Mouse (Mus musculus) heart, adult 2 months (tissue): Measurements from ENCODE around the gene Olfr1274-ps. TPM values are rescaled to one million over a fixed set of nuclear protein-coding genes. Genes with fewer than 3 reads are reported as not detected.
"Not testable (repeated sequence)": the region's sequence is repeated elsewhere in the genome, so short reads cannot be mapped to it uniquely, and the experiment has no call there.

Experiments
- DNase-seq, 2 experiments: peaks; one replicate each; pipeline ENCODE4 v3.0.0; 2021
- H3K27ac ChIP-seq: fragments of 200-600 bp; 2 replicates; pipeline ENCODE4 v1.8.1; 2022
- H3K27me3 ChIP-seq: fragments of 200-500 bp; 2 replicates; pipeline ENCODE4 v1.6.1; 2012; ENCODE audit warnings: mild to moderate bottlenecking, low read length, inconsistent platforms, mixed read lengths; ENCODE audit not compliant: control insufficient read depth, insufficient read depth
- H3K36me3 ChIP-seq: fragments of 200-500 bp; 2 replicates; pipeline ENCODE4 v1.6.1; 2012; ENCODE audit warnings: low read length, inconsistent platforms; ENCODE audit not compliant: control insufficient read depth, insufficient read depth
- H3K4me1 ChIP-seq: fragments of 200-500 bp; 2 replicates; pipeline ENCODE4 v1.6.1; 2011; ENCODE audit warnings: low read length; ENCODE audit not compliant: control insufficient read depth, insufficient read depth
- H3K4me3 ChIP-seq: fragments of 200-600 bp; 2 replicates; pipeline ENCODE4 v1.8.1; 2022
- H3K79me2 ChIP-seq: fragments of 200-500 bp; replicated peaks from 2 replicates; pipeline ENCODE4 v1.6.1; 2012; ENCODE audit warnings: mild to moderate bottlenecking, inconsistent platforms, low read length, moderate library complexity, mixed read lengths; ENCODE audit not compliant: control insufficient read depth, insufficient read depth
- H3K9ac ChIP-seq: fragments of 200-500 bp; 2 replicates; pipeline ENCODE4 v1.6.1; 2012; ENCODE audit warnings: low read depth, mild to moderate bottlenecking, control low read depth, inconsistent platforms, low read length, mixed read lengths
- WGBS: fragments of 180-500 bp; shearing (Covaris S2); methylation state at CpG from one replicate; pipeline ENCODE4 v1.1.7; 2018; 5-methylcytosine and 5-hydroxymethylcytosine counted together
- intact Hi-C: fragments of 180-260 bp; cut with DNase I; formaldehyde crosslinking; loops from one replicate; pipeline ENCODE4 v1.15.1; 2025
- long read RNA-seq: library from polyadenylated mRNA; stranded (forward); transcript quantifications from one replicate; pipeline ENCODE4 v2.0.0, GENCODE M21; 2021
- polyA plus RNA-seq: library from polyadenylated mRNA; depleted of rRNA; stranded (reverse); fragments of >200 nt; gene quantifications from 2 replicates; pipeline ENCODE4 v1.2.3, GENCODE M21; 2012; rRNA removed
- total RNA-seq, 2 experiments: library from RNA; stranded (reverse); gene quantifications; 2 replicates each; pipeline ENCODE4 v1.2.3; 2021

Gene Olfr1274-ps
- total RNA-seq (not detected), polyA plus RNA-seq (not detected in 2 replicates)
- long read RNA-seq = 0 reads

DNA sequence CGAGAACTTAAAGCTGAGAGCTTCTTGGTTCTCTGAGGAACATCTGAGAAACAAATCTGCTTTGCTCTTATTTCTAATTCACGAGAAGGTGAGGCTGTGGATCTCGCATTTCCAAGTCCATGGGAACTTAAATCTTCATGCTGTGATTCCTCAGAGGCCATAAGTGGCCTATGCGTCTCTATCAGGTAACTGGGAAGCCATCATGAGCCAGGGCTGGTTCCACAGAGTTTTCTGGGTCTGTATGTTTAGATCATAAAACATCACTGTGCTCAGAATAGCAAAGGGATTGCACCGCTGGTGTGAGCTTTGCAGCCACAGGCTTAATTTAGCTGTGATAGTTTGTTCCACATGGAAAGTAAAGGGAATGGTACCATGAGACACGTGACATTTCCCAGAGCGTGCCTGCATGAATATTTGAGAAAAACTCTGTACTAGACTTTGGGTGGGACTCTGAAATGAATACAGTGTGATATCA, at the start of gene Olfr1274-ps:
Olfr1274-ps (plus strand) TSS at position 51 of the 475 bp plus-strand sequence.
- H3K27ac ChIP-seq, H3K4me1 ChIP-seq, H3K4me3 ChIP-seq, DNase-seq, H3K9ac ChIP-seq, H3K27me3 ChIP-seq, H3K79me2 ChIP-seq, intact Hi-C loops, H3K36me3 ChIP-seq: not testable (repeated sequence)
- WGBS = 59% methylated on average over 5 of the region's 7 CpGs

DNA sequence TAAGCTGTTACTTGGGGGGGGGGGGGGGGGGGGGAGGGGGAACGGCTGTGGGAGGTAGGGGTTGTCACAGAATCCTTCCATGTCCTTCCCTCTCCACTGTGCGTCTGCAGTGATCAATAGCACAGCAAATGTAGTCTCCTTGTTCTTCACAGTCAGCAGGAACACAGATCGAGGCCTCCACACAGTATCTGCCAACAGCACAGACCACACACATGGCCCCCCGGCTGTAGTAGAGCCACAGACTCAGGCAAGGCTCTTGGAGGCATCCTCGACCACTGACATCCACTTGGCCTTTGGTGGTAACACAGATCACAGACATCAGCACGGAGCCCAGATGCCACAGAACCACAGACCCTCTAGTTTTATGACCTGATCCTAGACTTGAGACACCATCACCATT, 47.4 kb upstream of the Olfr1274-ps start:
- H3K27me3 ChIP-seq, H3K4me3 ChIP-seq, H3K36me3 ChIP-seq, H3K79me2 ChIP-seq, DNase-seq, H3K4me1 ChIP-seq, H3K27ac ChIP-seq, intact Hi-C loops, H3K9ac ChIP-seq: not testable (repeated sequence)
- no CpG with 5 or more reads among the region's 6 CpGs for WGBS

DNA sequence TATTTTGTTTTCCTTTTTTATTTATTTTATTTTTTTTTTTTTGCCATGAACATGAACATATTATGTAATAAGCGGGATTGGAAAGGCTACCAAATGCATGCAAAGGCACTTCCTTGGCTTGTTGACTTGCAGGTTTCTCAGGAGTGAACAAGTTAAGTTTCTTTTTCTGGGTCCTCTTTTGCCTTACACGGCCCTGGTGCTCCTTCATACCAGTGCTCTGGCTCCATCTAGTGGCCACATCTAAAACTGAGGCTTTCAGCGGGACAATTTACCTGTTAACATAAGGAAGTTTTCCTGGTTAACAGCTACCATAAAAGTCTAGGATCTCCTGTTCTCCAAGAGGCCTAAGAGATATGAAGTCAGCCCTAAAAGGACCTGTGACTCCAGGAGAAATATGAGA, 46.9 kb upstream of the Olfr1274-ps start:
- H3K4me3 ChIP-seq, intact Hi-C loops: not testable (repeated sequence)
- no CpG with 5 or more reads among the region's 3 CpGs for WGBS

DNA sequence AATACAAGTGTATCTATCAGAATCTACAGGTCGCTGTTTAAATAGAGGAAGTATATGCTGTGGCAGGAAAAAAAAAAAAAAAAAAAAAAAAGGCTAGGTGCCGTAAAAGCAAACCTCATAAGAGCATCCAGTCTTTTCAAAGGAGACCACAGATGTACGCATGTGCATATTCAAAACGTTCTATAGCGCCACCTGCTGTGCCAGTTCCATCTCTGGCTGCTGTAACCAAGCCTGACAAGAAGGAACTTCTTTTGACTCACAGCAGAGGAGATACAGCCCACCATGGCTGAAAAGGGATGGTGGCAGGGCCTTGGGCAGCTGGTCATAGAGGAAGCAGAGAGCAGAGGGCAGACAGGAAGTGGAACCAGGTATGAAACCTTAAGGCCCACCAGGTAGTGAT, 39.3 kb upstream of the Olfr1274-ps start:
- H3K4me1 ChIP-seq, H3K79me2 ChIP-seq, H3K27me3 ChIP-seq, intact Hi-C loops, H3K9ac ChIP-seq, H3K36me3 ChIP-seq, H3K4me3 ChIP-seq, H3K27ac ChIP-seq, DNase-seq: not testable (repeated sequence)
- no CpG with 5 or more reads among the region's 5 CpGs for WGBS

More for the DNA sequence above, 46.9 kb upstream of the Olfr1274-ps start:
- H3K4me1 ChIP-seq, H3K27me3 ChIP-seq, H3K36me3 ChIP-seq, DNase-seq, H3K9ac ChIP-seq, H3K79me2 ChIP-seq, H3K27ac ChIP-seq: not testable (repeated sequence)

DNA sequence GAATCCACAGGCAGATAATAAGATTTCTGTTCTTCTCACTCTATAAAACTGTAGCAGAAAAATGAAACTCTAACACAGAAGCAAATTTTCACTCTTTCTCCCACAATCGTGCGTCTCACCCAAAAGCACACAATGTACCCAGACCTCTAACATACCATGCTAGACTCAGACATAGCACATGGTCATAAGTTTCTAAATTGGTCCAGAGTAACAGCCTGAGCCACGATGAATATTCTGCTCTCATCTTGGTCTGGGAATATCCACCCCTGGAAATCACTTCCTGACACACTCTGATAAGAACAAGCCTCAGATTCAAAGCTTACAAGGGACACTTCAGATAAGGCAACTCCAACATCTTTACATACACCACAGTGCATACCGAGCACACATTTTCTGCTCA, 38.3 kb upstream of the Olfr1274-ps start:
- H3K79me2 ChIP-seq, H3K36me3 ChIP-seq, H3K4me1 ChIP-seq, intact Hi-C loops, H3K9ac ChIP-seq, DNase-seq, H3K27ac ChIP-seq, H3K4me3 ChIP-seq, H3K27me3 ChIP-seq: not testable (repeated sequence)
- WGBS = no CpG with 5 or more reads among the region's 4 CpGs

DNA sequence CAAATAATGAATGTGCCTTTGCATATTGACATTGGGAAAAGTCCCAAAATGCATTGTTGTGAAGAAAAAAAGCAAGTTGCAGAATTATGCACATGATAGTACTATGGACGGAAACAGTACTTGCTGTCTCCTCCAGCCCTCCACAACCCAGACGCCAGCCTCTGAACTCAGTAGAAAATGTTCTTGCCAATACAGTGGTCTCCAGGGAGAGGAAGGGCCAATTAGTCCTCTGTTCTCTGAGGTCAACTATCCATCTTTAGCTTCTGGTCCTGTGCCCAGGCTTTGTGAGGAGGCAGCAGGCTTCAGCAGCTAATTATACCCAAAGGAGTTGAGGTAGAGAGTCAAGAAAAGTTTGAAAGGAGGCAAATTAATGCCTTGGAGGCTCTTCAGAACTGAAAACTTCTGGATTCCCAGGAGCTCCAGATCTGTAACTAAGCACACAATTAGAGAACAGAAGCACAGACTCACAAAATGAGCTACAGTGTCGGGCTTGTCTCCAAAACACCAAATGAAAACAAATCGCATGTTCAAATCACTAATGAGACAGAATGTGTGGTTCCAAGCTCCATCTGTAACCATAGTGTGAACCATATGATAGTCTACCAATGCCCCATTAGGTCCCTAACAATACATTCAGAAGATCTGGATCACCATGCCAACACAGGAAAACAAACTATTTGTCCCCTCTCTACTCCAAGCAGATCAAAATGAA, 15.8 kb downstream of the Olfr1274-ps start:
- H3K36me3 ChIP-seq, H3K27ac ChIP-seq, H3K9ac ChIP-seq, H3K27me3 ChIP-seq, intact Hi-C loops, H3K79me2 ChIP-seq, H3K4me3 ChIP-seq, H3K4me1 ChIP-seq: not testable (repeated sequence)
- peak in 1 of 2 experiments; percentile 12 for DNase-seq
- 46% methylated on average over 4 of the region's 4 CpGs for WGBS

DNA sequence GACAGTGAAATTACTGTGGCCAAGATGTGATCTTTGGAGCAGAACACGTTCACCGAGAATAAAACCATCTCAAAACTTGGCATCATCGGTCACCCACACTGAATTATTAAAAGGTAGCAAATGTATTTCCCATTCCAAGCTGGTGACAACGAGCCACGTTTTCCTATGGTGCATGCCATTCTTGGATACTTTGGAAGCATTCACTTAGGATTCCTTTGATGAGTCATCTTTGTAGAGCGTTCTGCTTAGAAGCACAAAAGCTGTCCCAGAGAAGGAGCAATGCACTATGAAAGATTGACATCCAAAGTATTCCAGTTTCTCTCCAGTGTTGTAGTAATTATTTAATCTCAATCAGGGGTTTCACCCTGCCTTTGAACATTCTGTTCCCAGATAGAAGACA, 23.8 kb downstream of the Olfr1274-ps start:
- H3K4me3 ChIP-seq, intact Hi-C loops, H3K27me3 ChIP-seq, H3K9ac ChIP-seq, H3K4me1 ChIP-seq, H3K36me3 ChIP-seq, H3K27ac ChIP-seq, H3K79me2 ChIP-seq, DNase-seq: not testable (repeated sequence)
- WGBS = 71% methylated on average over 6 of the region's 6 CpGs

DNA sequence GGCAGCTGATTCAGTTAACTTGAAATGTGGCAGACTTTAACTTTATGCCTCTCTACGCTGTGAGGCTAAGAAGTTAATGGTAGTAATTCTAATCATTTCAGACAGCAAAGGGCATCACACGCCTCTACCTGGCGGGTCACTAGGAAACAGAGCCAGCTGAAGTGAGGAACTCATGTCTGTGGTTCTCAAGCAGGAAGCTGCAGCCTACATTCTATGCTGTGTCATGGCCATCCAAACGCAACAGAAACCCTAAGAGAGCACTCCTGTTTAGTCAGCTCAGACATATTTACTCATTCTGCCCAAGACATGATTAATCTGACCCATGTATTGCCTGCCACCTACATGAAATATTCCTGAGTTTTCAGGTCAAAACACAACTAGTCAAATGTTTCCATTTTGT, 26.5 kb downstream of the Olfr1274-ps start:
- H3K4me1 ChIP-seq, H3K4me3 ChIP-seq, H3K9ac ChIP-seq, DNase-seq, H3K36me3 ChIP-seq, H3K27me3 ChIP-seq, H3K79me2 ChIP-seq, intact Hi-C loops, H3K27ac ChIP-seq: not testable (repeated sequence)
- no CpG with 5 or more reads among the region's 4 CpGs for WGBS

DNA sequence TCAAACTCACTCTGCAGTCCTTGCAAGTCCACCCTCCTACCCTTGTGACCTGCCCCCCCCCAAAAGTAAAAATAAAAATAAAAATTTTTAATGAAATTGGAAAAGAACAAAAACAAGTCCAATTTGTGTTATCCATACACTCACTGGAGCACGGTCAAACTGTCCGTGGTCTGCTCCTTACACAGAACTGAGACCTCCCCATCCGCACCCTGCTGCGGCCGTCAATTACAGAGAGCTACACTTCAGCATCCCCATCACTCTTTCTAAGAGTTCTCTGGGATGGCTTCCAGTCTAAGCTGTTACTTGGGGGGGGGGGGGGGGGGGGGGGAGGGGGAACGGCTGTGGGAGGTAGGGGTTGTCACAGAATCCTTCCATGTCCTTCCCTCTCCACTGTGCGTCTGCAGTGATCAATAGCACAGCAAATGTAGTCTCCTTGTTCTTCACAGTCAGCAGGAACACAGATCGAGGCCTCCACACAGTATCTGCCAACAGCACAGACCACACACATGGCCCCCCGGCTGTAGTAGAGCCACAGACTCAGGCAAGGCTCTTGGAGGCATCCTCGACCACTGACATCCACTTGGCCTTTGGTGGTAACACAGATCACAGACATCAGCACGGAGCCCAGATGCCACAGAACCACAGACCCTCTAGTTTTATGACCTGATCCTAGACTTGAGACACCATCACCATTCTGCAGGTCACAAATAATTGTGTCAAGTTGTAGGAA, 30.7 kb downstream of the Olfr1274-ps start:
- H3K9ac ChIP-seq, H3K4me1 ChIP-seq, DNase-seq, H3K79me2 ChIP-seq, H3K4me3 ChIP-seq, H3K27me3 ChIP-seq, intact Hi-C loops, H3K27ac ChIP-seq, H3K36me3 ChIP-seq: not testable (repeated sequence)
- WGBS = 86% methylated on average over 1 of the region's 11 CpGs

DNA sequence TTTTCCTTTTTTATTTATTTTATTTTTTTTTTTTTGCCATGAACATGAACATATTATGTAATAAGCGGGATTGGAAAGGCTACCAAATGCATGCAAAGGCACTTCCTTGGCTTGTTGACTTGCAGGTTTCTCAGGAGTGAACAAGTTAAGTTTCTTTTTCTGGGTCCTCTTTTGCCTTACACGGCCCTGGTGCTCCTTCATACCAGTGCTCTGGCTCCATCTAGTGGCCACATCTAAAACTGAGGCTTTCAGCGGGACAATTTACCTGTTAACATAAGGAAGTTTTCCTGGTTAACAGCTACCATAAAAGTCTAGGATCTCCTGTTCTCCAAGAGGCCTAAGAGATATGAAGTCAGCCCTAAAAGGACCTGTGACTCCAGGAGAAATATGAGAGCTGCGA, 31.3 kb downstream of the Olfr1274-ps start:
- WGBS = no CpG with 5 or more reads among the region's 4 CpGs

More for the DNA sequence above, 31.3 kb downstream of the Olfr1274-ps start:
- H3K36me3 ChIP-seq, H3K79me2 ChIP-seq, H3K4me3 ChIP-seq, H3K27ac ChIP-seq, H3K9ac ChIP-seq, DNase-seq, intact Hi-C loops, H3K4me1 ChIP-seq, H3K27me3 ChIP-seq: not testable (repeated sequence)
